Mouse (Mus musculus) ES-E14 (cell line): Measurements from ENCODE around the gene Naxe.

Experiments
- HCFC1 ChIP-seq: IDR thresholded peaks from 2 replicates; pipeline ENCODE4 v1.6.1; 2012; ENCODE audit warnings: low read length, inconsistent platforms, borderline replicate concordance; ENCODE audit not compliant: insufficient read depth
- MAFK ChIP-seq: IDR thresholded peaks from 2 replicates; pipeline ENCODE4 v1.6.1; 2014; ENCODE audit warnings: mild to moderate bottlenecking, low read depth, low read length, inconsistent platforms; ENCODE audit not compliant: insufficient read depth
- ZNF384 ChIP-seq: IDR thresholded peaks from 2 replicates; pipeline ENCODE4 v1.6.1; 2012; ENCODE audit warnings: low read depth, low read length, inconsistent platforms

DNA sequence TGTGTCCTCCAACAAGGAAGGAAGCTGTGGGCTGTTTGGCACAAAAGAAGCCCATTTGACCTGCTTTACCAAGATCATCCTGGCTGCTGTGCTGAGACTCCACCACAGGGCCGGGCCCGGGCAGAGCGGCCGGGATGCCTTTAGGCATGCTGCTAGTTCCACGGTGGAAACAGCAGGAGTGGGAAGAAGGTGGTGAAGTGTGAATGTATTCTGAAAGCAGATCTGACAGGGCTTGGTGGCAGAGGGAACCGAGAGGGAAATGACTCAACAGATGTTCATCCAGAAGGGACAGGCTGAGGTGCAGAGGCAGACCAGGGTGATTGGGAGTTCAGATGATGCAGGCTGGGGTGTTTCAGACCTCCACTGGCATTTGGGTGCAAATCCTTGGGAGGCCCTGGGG, 39.4 kb upstream of the Naxe start:
- no peak for TF ChIP-seq MAFK
- no peak for TF ChIP-seq HCFC1
- no peak for TF ChIP-seq ZNF384
